20 mouse cellular contexts compared by ENCODE assay signal in the genomic region with DNA sequence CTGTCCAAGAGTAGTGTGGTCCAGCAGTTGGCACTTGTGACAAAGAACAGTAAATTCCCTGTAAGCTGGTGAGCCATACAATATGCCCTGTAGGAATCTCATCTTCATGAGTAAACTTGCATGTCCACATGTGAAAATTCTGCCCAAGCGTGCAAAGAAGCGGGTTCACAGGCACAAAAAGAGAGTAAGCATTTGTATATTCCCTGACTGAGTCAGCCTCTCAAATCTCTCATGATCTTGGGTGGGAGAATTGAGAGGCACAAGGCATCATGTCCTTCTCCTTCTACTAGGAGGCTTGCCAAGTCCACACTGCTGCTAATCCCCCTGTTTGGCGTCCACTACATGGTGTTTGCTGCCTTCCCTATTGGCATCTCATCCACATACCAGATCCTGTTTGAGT.
DNase-seq lines count a peak whose midpoint lies in the region; ATAC-seq and TF ChIP-seq lines count a peak whose summit lies in the region.
"Had no signal": no experiment of that assay in that cellular context is flagged by ENCODE, and none has a peak within 500 bp of the region (broad histone marks: within the 10 kb centered on the region; RNA-seq: fewer than 3 reads in every experiment).

No protein-coding gene starts in this region.

- ATAC-seq in liver, postnatal 0 days: no peak
- ATAC-seq in liver, embryonic 11.5 days (replicated peaks; ENCODE audit: low FRiP score): no peak
- ATAC-seq in forebrain, embryonic 15.5 days (replicated peaks): no peak
- ATAC-seq: forebrain, embryonic 13.5 days; forebrain, embryonic 16.5 days; Patski had no signal

- H3K9me3 ChIP-seq in liver, postnatal 0 days (ENCODE audit: low read length): no peaks in the 10 kb centered on the region
- no peaks in the 10 kb centered on the region for H3K9me3 ChIP-seq in liver, embryonic 11.5 days (ENCODE audit: control insufficient read depth, low read length)
- H3K9me3 ChIP-seq in forebrain, embryonic 15.5 days: no peaks in the 10 kb centered on the region
- H3K9me3 ChIP-seq: embryonic facial prominence, embryonic 10.5 days; embryonic facial prominence, embryonic 12.5 days; forebrain, embryonic 13.5 days had no signal

- H3K9ac ChIP-seq in liver, postnatal 0 days (replicated peaks): no peak overlapping the region
- no peak overlapping the region for H3K9ac ChIP-seq in liver, embryonic 11.5 days (ENCODE audit: low read depth, low read length)
- H3K9ac ChIP-seq in forebrain, embryonic 15.5 days (replicated peaks): no peak overlapping the region
- H3K9ac ChIP-seq: embryonic facial prominence, embryonic 12.5 days; forebrain, embryonic 13.5 days had no signal

- H3K4me3 ChIP-seq in liver, postnatal 0 days (ENCODE audit: low read depth, low read length): no peak overlapping the region
- H3K4me3 ChIP-seq in liver, embryonic 11.5 days (ENCODE audit: low read depth, low read length): no peak overlapping the region
- no peak overlapping the region for H3K4me3 ChIP-seq in bone marrow, adult 2 months (replicated peaks; ENCODE audit: control insufficient read depth, low read depth, low read length)
- H3K4me3 ChIP-seq in macrophage (ENCODE audit: inconsistent target): no peak overlapping the region
- H3K4me3 ChIP-seq in forebrain, embryonic 15.5 days: no peak overlapping the region
- H3K4me3 ChIP-seq: embryonic facial prominence, embryonic 10.5 days; embryonic facial prominence, embryonic 12.5 days; forebrain, embryonic 13.5 days had no signal

- 0 out of 2 replicates have a peak overlapping the region, but pooled peaks have one; percentile 58 for H3K27ac ChIP-seq in liver, postnatal 0 days (ENCODE audit: low read depth)
- no peak overlapping the region for H3K27ac ChIP-seq in liver, embryonic 11.5 days (ENCODE audit: low read depth, low read length)
- peak overlapping the region; percentile 67; the same call in 1 of the 2 replicates for H3K27ac ChIP-seq in bone marrow, adult 2 months (ENCODE audit: control insufficient read depth, insufficient read depth, low read depth, low read length, poor library complexity)
- H3K27ac ChIP-seq in macrophage: peak overlapping the region; percentile 65
- H3K27ac ChIP-seq in forebrain, embryonic 15.5 days (replicated peaks): no peak overlapping the region
- H3K27ac ChIP-seq: embryonic facial prominence, embryonic 10.5 days; embryonic facial prominence, embryonic 12.5 days; forebrain, embryonic 13.5 days had no signal

- no peak overlapping the region for H3K4me2 ChIP-seq in liver, postnatal 0 days (ENCODE audit: low read depth, low read length)
- H3K4me2 ChIP-seq in liver, embryonic 11.5 days: no peak overlapping the region
- no peak overlapping the region for H3K4me2 ChIP-seq in forebrain, embryonic 15.5 days (replicated peaks)
- H3K4me2 ChIP-seq: embryonic facial prominence, embryonic 12.5 days; forebrain, embryonic 13.5 days had no signal

- DNase-seq in liver, postnatal 0 days: no peak
- DNase-seq in liver, embryonic 11.5 days (ENCODE audit: low spot score): no peak
- DNase-seq in kidney, postnatal 25 days: no peak
- DNase-seq: adrenal gland, adult 2 months; adrenal gland, postnatal 10 days; adrenal gland, postnatal 25 days; cerebellum, adult 11 months; cerebellum, adult 18-20 months; cerebellum, adult 8-10 months; cerebellum, adult 9-11 months; cerebellum, postnatal 14 days; cerebellum, postnatal 36 days had no signal

- TF ChIP-seq POLR2A in bone marrow, adult 2 months (IDR thresholded peaks at IDR 0.05; ENCODE audit: borderline replicate concordance, control insufficient read depth, low read depth, low read length): no peak

- 80% methylated on average over 3 of the region's 3 CpGs for WGBS in liver, postnatal 0 days (ENCODE audit: insufficient replicate concordance)
- 95% methylated on average over 3 of the region's 3 CpGs for WGBS in liver, embryonic 11.5 days
- 68% methylated on average over 3 of the region's 3 CpGs for WGBS in bone marrow, adult 2 months
- 98% methylated on average over 3 of the region's 3 CpGs for WGBS in macrophage (ENCODE audit: missing documents)
- WGBS in forebrain, embryonic 15.5 days: 84% methylated on average over 3 of the region's 3 CpGs

- TF ChIP-seq EP300 in liver, postnatal 0 days (IDR thresholded peaks at IDR 0.05; ENCODE audit: low read depth): no peak

- no peaks in the 10 kb centered on the region for H3K27me3 ChIP-seq in liver, postnatal 0 days (ENCODE audit: insufficient read depth, low read length)
- no peaks in the 10 kb centered on the region for H3K27me3 ChIP-seq in liver, embryonic 11.5 days (replicated peaks; ENCODE audit: control insufficient read depth, insufficient read depth, low read length)
- no peaks in the 10 kb centered on the region for H3K27me3 ChIP-seq in forebrain, embryonic 15.5 days
- H3K27me3 ChIP-seq: embryonic facial prominence, embryonic 12.5 days; forebrain, embryonic 13.5 days; Patski had no signal

- H3K4me1 ChIP-seq in liver, postnatal 0 days (ENCODE audit: insufficient read depth): no peaks in the 10 kb centered on the region
- H3K4me1 ChIP-seq in liver, embryonic 11.5 days (replicated peaks; ENCODE audit: control insufficient read depth, insufficient read depth, low read length): no peaks in the 10 kb centered on the region
- peaks cover 13% of the 10 kb centered on the region for H3K4me1 ChIP-seq in bone marrow, adult 2 months (ENCODE audit: control insufficient read depth, insufficient read depth, low read length)
- H3K4me1 ChIP-seq in forebrain, embryonic 15.5 days: peaks cover 6% of the 10 kb centered on the region; the same call in 1 of the 2 replicates
- H3K4me1 ChIP-seq: embryonic facial prominence, embryonic 12.5 days had no signal

- no peak for TF ChIP-seq CTCF in liver, postnatal 0 days (IDR thresholded peaks at IDR 0.05; ENCODE audit: low read depth)
- TF ChIP-seq CTCF in bone marrow, adult 2 months (IDR thresholded peaks at IDR 0.05; ENCODE audit: control insufficient read depth, insufficient read depth, low read length): no peak

- H3K79me2 ChIP-seq in macrophage (ENCODE audit: inconsistent target): no peaks in the 10 kb centered on the region; the same call in 1 of the 2 replicates

- no peaks in the 10 kb centered on the region for H3K36me3 ChIP-seq in liver, postnatal 0 days (replicated peaks; ENCODE audit: insufficient read depth, low read length)
- no peaks in the 10 kb centered on the region for H3K36me3 ChIP-seq in liver, embryonic 11.5 days (ENCODE audit: control insufficient read depth, insufficient read depth, low read length)
- H3K36me3 ChIP-seq in macrophage (ENCODE audit: inconsistent target): no peaks in the 10 kb centered on the region
- H3K36me3 ChIP-seq in forebrain, embryonic 15.5 days: no peaks in the 10 kb centered on the region
- H3K36me3 ChIP-seq: embryonic facial prominence, embryonic 10.5 days; embryonic facial prominence, embryonic 12.5 days had no signal

Comparison
In these comparisons a context has a peak if more than half of its experiments do, and no peak if none do; other contexts are left out.
1. H3K27ac ChIP-seq: peak in liver, postnatal 0 days (single experiment), bone marrow, adult 2 months (single experiment) and macrophage (single experiment); none in liver, embryonic 11.5 days (single experiment) and forebrain, embryonic 15.5 days (single experiment).